26 mouse cellular contexts compared by ENCODE assay signal in genomic region chr3:157359840-157360239, GRCm38 (mm10).
DNase-seq lines count a peak whose midpoint lies in the region; ATAC-seq and TF ChIP-seq lines count a peak whose summit lies in the region.
"Had no signal": no experiment of that assay in that cellular context is flagged by ENCODE, and none has a peak within 500 bp of the region (broad histone marks: within the 10 kb centered on the region; RNA-seq: fewer than 3 reads in every experiment).

No protein-coding gene starts in this region.

- no peaks in the 10 kb centered on the region for H3K9me3 ChIP-seq in liver, postnatal 0 days (ENCODE audit: low read length)
- H3K9me3 ChIP-seq: forebrain, embryonic 10.5 days; forebrain, embryonic 13.5 days; heart, embryonic 15.5 days; hindbrain, embryonic 12.5 days; hindbrain, embryonic 15.5 days had no signal

- WGBS in liver, postnatal 0 days (ENCODE audit: insufficient replicate concordance), result 28% methylated on average over 6 of the region's 6 CpGs

- H3K9ac ChIP-seq in liver, postnatal 0 days (replicated peaks), result no peak overlapping the region
- H3K9ac ChIP-seq: forebrain, embryonic 13.5 days; heart, embryonic 15.5 days; hindbrain, embryonic 12.5 days; hindbrain, embryonic 15.5 days had no signal

- no peak for TF ChIP-seq EP300 in liver, postnatal 0 days (IDR thresholded peaks at IDR 0.05; ENCODE audit: low read depth)

- H3K4me1 ChIP-seq in liver, postnatal 0 days (ENCODE audit: insufficient read depth), result no peaks in the 10 kb centered on the region
- H3K4me1 ChIP-seq: forebrain, embryonic 10.5 days; forebrain, embryonic 13.5 days; hindbrain, embryonic 12.5 days; hindbrain, embryonic 15.5 days had no signal

- H3K36me3 ChIP-seq in liver, postnatal 0 days (replicated peaks; ENCODE audit: insufficient read depth, low read length), result no peaks in the 10 kb centered on the region
- H3K36me3 ChIP-seq: forebrain, embryonic 10.5 days; heart, embryonic 15.5 days; hindbrain, embryonic 12.5 days; hindbrain, embryonic 15.5 days had no signal

- no peak overlapping the region for H3K4me3 ChIP-seq in liver, postnatal 0 days (ENCODE audit: low read depth, low read length)
- H3K4me3 ChIP-seq: forebrain, embryonic 10.5 days; forebrain, embryonic 13.5 days; heart, embryonic 15.5 days; hindbrain, embryonic 12.5 days; hindbrain, embryonic 15.5 days had no signal

- peak; percentile 8 for DNase-seq in R1 (ENCODE audit: low read depth, low spot score)
- DNase-seq in liver, postnatal 0 days, result no peak
- DNase-seq in natural killer cell, adult 2 months (ENCODE audit: low spot score in 2 of 2), result no peak
- no peak for DNase-seq in right cerebral cortex, postnatal 25 days
- DNase-seq: adrenal gland, adult 2 months; adrenal gland, postnatal 14 days; cerebellum, adult 11-12 months; cerebellum, adult 8-10 months; cerebellum, postnatal 10 days; cerebellum, postnatal 36 days; gastrocnemius, postnatal 10 days; gastrocnemius, postnatal 36 days; heart, adult 11 months; heart, postnatal 10 days; heart, postnatal 4 days had no signal

- no peak overlapping the region for H3K4me2 ChIP-seq in liver, postnatal 0 days (ENCODE audit: low read depth, low read length)
- H3K4me2 ChIP-seq: forebrain, embryonic 13.5 days; heart, embryonic 11.5 days; heart, embryonic 15.5 days; hindbrain, embryonic 12.5 days; hindbrain, embryonic 15.5 days had no signal

- ATAC-seq in common myeloid progenitor, adult 5-6 weeks (replicated peaks; ENCODE audit: low read depth, poor library complexity, severe bottlenecking), result peak; percentile 78
- peak; percentile 38 for ATAC-seq in megakaryocyte, adult 5-6 weeks (ENCODE audit: poor library complexity, severe bottlenecking)
- no peak for ATAC-seq in liver, postnatal 0 days
- ATAC-seq: CD4-positive, CD25-positive, alpha-beta regulatory T cell, adult 4 months; forebrain, embryonic 13.5 days; forebrain, embryonic 16.5 days; intestine, postnatal 0 days had no signal

- no peaks in the 10 kb centered on the region for H3K27me3 ChIP-seq in liver, postnatal 0 days (ENCODE audit: insufficient read depth, low read length)
- H3K27me3 ChIP-seq: forebrain, embryonic 13.5 days; heart, embryonic 15.5 days; hindbrain, embryonic 12.5 days; hindbrain, embryonic 15.5 days had no signal

- no peak for TF ChIP-seq CTCF in liver, postnatal 0 days (IDR thresholded peaks at IDR 0.05; ENCODE audit: low read depth)

- H3K27ac ChIP-seq in liver, postnatal 0 days (ENCODE audit: low read depth), result no peak overlapping the region
- H3K27ac ChIP-seq: forebrain, embryonic 10.5 days; forebrain, embryonic 13.5 days; hindbrain, embryonic 12.5 days; hindbrain, embryonic 15.5 days had no signal
